Mouse (Mus musculus): Measurements from ENCODE around the gene Fbxo40.

The Fbxo40 gene

GRCm38 (mm10) chr16:36925351-36925750, 64.9 kb downstream of the Fbxo40 start:
- CTCF ChIA-PET = interaction anchor here (0.5 to 1.1 kb wide), 2 partner anchors 8 to 76 kb away, joined by 5 to 6 read pairs; no protein-coding TSS in a partner anchor

GRCm38 (mm10) chr16:36924312-36924711, 66.0 kb downstream of the Fbxo40 start:
- CTCF ChIA-PET = no interaction called here

- CTCF ChIA-PET = no interaction called here
These were observed 68.3 kb downstream of the Fbxo40 start for GRCm38 (mm10) chr16:36921980-36922379.

- CTCF ChIA-PET = interaction anchor here (0.7 kb wide), 1 partner anchor 254 kb away, joined by 3 read pairs; no protein-coding TSS in a partner anchor
These were observed 69.1 kb downstream of the Fbxo40 start for GRCm38 (mm10) chr16:36921067-36921613.

GRCm38 (mm10) chr16:36920410-36920809, 69.9 kb downstream of the Fbxo40 start:
- CTCF ChIA-PET = no interaction called here

- CTCF ChIA-PET = interaction anchor here (0.6 kb wide), 1 partner anchor 120 kb away, joined by 6 read pairs; no protein-coding TSS in a partner anchor
These were observed 71.8 kb downstream of the Fbxo40 start for GRCm38 (mm10) chr16:36918505-36918904.

- CTCF ChIA-PET = no interaction called here
These were observed 76.1 kb downstream of the Fbxo40 start for GRCm38 (mm10) chr16:36914195-36914594.
